Mouse (Mus musculus): ENCODE data around the gene Mafb.

Gene Mafb

DNA sequence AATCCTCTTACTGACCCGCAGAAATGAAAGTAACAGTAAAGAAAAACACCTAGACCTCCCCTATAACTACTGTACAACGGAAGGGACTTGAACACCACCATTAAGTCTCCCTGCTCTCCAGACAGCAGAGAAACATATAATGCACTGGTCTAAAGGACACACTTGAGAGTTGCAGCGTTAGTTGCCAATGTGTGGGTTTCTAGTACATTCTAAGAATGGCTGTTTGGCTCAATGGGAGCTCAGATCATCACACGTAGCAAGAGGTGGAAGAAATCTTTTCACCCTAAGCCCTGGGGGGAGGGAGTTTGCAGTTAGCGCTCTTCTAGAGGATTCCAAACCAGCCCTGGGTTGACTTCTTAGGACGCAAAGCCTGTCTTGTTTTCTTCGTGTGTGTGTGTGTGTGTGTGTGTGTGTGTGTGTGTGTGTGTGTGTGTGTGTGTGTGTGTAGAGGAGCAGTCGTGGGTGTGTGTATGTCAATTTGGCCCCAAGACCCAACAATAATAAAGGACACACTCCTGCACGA, 2.7 kb downstream of the Mafb start:
- peak; percentile 17 for DNase-seq (ENCODE audit: low read depth, low spot score)

DNA sequence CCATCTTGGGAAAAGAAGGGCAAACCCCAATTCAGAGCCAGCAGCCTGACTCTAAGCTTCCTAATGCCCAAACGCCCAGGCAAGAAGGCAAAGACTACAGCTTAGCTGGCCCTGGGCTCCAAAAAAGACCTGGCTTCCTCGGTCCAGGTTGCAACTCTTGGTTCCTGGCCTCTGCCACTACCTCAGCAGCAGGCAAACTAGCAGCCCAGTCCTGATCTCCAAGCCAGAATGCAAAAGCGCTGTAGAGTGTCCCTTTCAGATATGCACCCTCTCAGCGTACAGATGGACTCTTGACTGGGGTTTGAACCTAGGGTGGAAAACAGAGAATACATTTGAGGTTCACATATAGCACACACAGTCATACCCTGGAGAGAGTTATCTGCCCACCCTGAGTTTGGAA, 3.7 kb downstream of the Mafb start:
- no peak for DNase-seq (ENCODE audit: low read depth, low spot score)

DNA sequence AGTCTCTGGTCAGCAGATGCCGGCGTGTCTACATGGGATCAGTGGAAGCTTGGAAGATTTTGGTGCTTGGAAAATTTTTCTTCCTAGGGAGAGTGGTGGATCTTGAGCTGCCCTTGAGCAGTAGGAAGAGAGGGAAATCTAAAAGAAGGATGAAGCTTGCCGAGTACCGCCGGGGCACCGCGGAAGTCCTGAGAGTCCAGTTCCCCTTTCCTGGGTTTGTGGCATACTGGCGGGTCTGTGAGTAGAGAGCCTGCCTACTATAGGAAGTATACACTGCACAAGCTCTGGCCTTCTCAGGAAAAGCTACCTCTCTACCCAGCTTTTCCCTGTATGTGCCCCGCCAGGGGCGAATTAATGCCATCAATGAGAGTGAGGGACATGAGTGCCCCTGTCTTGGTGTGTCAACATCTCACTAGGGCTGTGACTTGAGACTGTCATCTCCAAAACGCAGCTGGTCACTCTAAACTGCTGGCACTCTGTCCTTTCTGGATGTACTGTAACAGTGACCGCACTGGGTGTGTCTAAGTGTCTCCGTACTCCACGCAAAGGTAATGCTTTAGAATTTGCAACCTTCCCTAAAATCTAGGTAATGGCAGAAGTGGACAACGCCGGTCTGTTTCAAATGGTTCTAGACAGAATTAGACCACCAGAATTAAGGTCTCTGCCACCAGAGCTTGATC, 5.3 kb downstream of the Mafb start:
- no peak for DNase-seq (ENCODE audit: low read depth, low spot score)

DNA sequence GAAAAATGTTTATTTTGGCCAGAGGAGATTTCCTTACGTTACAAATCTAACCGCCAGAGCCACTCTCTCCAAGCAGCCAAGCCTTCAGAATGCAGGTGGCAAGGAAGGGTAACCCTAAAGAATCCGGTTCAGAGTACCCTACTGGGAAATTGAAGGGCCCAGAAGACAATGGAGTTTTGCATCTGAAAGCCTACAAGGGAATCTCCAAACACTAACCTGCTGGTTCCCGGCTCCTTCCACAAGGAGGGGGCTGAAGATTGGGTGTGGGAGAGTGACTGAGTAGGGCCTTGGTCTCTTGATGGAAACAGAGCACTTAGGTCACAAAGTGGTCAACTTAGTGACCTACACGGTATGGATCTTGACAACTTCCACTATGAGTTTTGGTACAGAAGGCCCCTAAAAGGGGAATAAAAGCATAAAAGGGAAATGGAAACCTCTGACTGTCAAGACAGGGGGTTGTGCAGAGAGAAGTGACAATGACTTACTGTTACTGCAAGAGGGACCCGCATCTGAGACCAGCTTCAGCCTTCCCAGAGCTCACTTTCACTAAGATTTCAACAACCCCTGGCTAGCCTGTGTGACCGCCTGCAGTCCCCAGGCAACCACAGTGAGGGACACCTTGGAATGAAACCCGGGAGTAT, 6.5 kb downstream of the Mafb start:
- peak; percentile 82 for DNase-seq (ENCODE audit: low read depth, low spot score)

DNA sequence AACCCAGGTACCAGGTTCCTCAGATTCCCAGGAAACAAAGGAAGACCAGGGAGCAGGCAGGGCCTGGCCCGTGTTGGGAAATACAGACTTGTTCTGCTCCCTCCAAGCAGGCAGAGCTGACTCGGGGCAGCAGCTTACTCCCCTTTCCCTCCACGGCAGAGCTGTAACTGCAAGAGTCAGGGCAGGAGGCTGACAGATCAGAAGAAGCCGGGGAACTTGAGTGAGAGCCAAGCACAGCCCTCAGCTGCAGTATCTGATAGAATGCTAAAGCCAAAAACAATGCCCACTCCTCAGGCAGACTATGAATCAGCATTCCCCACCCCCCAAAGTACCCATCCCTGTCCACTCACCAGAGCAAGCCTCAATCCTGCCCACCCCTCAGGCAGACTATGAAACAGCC, 8.0 kb downstream of the Mafb start:
- DNase-seq (ENCODE audit: low read depth, low spot score), result no peak

DNA sequence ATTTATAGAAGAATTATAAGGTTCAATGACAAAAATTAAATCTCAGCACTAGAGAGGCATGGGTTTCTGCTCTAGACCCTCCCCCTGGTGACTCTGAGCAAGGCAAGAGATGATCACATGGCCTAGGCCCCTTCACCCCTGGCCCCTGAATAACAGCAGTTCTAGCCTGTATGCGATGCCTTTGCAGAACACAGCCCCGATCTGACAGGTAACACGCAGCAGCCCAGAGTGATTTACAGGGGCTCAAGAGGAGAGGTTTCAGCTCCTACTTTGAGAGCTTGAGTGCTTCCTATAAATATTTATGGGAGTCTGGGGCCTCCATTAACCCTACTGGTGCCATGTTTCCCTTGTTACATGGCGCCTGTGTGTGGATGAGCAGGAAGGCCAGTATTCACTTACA, 9.4 kb downstream of the Mafb start:
- no peak for DNase-seq (ENCODE audit: low read depth, low spot score)

DNA sequence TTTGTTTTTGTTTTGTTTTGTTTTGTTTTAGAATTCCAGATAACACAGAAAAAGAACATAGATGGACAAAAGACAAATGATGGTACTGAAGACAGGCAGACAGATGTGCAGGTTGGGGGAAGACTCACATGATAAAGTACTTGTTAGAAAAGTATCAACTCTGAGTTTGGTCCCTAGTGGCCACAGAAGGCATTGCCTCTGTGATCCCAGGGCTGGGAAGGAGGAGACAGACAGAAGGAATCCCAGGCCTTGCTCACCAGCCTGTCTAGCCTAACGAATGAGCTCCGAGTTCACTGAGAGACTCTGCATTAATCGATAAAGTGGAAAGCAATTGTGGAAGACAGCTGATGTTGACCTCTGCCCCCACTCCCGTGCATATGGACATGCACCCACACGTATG, 10.7 kb downstream of the Mafb start:
- peak; percentile 73 for DNase-seq (ENCODE audit: low read depth, low spot score)

DNA sequence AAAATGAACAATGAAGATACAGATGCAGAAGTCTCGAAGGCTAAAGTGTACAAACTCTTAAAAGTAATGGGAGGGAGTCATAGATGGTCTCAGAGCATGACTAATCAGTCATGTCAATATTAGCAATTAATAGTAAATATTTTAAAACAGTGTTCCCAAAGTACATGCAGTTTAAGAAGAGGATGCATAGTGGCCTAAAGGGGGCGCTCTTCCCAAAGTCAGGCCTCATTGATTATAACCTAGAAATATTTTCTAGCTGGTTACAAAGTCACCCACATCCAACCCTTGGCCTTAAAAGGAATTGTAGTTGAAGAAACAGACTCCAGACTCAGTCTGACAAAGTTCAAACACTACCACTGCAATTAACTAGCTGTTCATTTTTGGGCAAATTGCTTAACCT, 12.5 kb downstream of the Mafb start:
- no peak for DNase-seq (ENCODE audit: low read depth, low spot score)

DNA sequence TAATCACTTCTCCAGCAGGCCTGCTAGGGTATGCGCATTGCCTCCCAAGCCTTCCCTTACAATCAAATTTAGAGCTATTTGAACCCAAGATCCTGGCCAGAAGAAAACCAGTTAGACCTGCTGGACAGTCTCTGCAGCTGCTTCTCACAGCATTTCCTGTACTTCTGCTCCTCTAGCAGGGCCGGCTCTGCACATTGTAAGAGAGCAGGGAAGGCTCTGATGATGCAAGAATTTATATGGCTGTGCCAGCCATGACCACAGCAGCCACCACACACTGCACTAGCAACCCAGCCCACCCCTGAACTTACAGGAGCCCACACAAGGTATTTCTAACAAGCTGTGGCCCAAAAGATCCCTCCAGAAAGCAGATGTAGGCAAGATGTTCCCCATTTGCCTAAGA, 13.3 kb downstream of the Mafb start:
- DNase-seq (ENCODE audit: low read depth, low spot score), result no peak

DNA sequence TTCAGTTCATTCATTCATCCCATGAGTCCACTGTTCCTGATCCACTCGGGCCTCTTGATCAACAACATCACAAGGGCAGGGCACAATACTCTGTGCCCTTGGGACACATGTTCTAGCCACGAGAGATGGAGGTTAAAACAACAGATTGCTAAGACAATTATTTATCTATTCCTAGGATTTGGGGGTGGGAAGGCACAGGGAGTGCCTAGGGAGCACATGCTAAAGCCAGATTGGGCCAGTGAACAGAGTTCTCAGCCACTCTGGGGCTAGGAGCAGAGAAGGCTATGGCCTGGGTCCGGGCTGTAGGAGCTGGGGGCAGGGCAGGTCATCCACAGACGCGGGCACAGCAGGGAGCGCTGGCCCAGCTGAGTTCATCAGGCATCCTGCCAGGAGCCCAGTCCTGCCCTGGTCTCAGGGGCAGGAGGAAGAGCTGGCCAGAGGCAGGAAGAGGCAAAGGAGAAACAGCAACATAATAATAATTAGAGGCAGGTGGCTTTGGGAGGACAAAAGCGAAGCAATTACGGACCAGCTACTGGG, 15.8 kb downstream of the Mafb start:
- no peak for DNase-seq (ENCODE audit: low read depth, low spot score)

DNA sequence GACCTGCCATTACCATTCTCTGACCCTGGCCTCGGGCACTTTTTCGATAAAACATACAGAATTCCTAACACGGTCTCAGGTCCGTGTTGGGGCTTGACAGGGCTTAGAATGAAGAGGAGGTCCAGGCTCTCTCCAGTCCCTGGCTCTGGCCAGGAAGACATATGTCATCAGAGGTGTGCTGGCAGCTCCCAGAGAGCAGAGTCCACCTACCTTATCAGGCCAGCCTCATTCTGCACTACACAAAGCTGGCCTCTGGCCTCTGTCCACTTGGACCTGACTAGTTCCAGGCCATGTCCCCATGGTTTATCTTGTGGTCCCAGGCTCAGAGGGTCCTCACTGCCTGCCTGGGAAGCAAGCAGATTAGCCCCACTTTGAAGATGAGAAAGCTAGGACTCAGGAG, 17.3 kb downstream of the Mafb start:
- no peak for DNase-seq (ENCODE audit: low read depth, low spot score)

DNA sequence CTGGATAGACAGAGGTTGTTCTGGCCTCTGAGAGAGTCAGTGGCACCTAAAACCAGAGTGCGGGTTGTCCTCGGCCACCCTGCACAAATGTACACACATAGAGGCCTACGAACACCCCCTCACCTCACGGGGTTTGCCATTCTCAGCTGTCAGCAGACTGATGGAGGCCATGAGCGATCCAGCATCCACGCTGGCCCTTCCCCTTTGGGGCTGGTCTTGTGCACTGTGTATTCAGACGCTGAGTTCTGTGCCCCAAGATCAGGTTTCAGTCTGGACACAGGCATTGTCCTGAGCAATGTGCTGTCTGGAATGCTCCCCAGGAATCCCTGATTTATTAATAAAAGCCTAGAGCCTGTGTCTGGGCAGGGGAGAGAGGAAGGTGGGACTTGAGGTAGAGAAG, 18.1 kb downstream of the Mafb start:
- no peak for DNase-seq (ENCODE audit: low read depth, low spot score)

DNA sequence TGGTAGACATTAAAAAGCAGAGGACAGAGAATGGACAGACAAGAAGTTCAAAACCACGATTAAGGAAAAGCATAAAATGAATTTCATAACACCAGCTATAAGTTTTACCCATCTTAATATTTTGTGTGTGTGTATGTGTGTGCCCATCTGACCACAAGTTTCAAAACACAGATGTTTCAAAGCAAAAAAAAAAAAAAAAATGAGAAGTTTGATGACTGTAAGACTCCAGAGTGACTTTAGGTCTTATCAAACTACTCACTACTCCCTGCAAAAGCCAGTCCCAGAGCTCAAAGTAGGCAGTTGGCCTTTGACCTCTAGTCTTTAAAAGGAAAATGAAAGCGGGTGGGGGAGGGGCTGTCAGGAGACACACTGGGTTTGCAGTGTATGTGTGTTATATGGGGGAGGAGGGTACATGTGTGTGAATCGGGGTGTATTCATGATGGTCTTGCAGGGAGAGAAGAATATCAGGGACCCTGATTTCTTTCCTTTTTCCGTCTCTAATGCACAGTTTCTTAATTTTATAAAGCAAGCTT, 18.7 kb downstream of the Mafb start:
- DNase-seq (ENCODE audit: low read depth, low spot score), result no peak

DNA sequence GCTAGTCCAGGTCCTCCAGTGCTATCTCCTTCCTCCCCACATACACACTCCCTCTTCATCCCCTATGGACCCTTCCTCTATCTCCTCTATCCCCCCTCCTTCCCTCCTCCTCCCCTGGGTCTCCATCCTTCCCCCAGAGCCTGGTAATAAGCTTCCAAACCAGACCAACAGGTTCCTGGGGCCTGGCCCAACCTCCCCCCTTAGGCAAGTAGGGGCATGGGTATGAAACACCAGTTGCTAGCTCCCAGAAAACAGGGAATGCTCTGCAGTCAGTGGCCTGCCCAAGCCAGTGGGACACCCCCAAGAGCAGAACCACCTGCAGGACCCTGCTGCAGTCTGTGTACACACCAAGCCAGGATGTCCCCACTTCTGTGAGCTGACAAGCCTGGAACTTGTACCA, 21.2 kb downstream of the Mafb start:
- no peak for DNase-seq (ENCODE audit: low read depth, low spot score)

DNA sequence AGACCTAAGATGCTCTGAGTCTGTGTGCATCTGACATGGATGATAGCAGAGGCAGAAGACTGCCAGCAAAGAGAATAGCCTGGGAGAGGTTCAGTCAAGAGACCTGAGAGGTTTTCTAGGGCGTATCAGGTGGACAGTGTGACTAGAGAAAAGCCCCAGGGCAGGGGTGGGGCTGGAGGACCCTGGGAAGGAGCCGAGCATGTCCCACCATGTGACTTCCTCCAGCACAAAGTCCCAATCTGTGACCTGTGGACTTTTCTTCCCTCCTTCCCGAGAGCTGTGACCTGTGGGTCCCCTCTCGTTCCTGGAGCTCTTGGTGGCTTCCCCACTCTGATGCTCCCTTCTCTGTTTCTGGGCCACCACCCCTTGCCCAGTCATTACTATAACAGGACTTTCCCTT, 26.7 kb downstream of the Mafb start:
- DNase-seq (ENCODE audit: low read depth, low spot score), result no peak

DNA sequence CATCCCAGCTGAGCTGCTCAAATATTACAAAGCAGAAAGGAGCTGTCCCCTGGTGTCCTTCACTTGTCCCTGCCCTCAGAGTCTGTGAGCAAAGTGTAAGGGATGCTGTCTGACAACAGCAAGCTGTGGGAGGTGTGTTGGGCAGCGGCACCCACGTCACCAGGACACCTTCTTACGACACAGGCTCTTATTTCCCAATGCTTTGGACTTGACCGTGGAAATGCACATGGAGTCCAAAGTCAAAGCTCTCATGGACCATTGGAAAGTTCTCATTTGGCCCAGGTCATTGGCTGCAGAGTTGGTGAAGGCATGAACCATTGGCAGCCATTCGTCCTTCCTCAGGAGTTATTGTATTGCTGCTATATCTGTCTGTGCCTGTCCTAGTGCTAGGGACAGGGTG, 27.3 kb downstream of the Mafb start:
- DNase-seq (ENCODE audit: low read depth, low spot score), result no peak

DNA sequence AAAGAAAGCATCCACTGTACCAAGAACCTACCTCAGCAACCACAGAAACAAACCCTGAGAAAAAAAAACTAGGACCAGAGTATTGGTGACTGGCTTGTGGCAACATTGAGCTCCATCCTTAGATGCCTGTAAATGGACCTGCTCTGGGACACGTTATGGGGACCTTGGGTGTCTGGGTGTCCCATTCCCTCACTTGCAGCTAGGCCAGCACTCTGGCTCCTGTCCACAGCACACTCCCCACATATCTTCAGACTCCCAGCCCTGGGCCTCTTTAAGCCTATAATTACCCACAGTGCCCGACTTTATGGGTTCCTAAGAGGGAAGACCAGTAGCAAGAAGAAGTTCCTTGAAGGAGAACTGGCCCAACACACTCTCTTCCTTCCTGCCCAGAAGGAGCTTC, 30.8 kb downstream of the Mafb start:
- no peak for DNase-seq (ENCODE audit: low read depth, low spot score)

DNA sequence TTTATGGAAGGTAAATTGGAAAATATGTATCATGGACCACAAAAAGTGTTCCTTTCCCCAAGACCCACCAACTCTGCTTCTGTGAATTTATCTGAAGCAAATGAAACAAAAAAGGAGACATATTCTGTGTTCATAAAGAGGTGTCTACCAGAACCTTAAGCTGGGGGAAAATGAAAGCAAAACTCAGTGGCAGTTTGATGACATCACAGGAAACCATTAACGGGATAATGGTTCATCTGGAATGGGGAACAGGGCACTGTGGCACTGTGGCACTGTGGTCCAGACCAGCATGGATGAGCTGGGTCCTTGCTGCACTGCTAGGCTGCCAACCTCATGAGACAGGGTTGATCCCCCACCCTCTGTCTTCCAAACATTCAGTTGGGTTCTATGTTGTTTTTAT, 31.8 kb downstream of the Mafb start:
- no peak for DNase-seq (ENCODE audit: low read depth, low spot score)

DNA sequence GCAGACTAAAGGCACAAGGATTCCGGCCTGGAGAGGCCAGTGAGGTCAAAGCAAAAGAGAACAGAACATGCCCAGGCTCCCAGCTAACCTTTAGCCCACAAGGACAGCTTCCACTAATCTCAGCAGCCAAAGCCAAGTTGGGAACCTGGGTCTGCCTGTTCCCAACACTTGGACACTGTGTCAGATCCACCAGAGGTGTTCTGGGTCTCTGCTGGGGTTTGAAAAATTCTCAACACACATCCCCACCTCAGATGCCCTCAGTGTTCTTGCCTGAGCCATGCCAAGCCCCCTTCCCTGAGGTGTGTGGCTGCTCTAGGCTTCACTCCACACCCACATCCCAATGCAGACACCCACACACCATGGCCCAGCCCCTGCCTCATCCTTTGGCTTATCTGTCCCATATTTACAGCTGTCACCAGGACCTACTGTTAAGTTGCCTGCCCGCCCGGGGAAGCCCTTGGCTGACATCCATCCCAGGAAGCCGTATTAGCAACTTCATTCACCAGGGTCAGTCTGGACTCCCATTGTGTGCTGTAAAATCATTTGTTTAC, 32.7 kb downstream of the Mafb start, which contains the start of gene Gm826:
Gene Gm826, minus strand, starts transcription at position 52 of the 551 bp plus-strand sequence.
- no peak for DNase-seq (ENCODE audit: low read depth, low spot score)

DNA sequence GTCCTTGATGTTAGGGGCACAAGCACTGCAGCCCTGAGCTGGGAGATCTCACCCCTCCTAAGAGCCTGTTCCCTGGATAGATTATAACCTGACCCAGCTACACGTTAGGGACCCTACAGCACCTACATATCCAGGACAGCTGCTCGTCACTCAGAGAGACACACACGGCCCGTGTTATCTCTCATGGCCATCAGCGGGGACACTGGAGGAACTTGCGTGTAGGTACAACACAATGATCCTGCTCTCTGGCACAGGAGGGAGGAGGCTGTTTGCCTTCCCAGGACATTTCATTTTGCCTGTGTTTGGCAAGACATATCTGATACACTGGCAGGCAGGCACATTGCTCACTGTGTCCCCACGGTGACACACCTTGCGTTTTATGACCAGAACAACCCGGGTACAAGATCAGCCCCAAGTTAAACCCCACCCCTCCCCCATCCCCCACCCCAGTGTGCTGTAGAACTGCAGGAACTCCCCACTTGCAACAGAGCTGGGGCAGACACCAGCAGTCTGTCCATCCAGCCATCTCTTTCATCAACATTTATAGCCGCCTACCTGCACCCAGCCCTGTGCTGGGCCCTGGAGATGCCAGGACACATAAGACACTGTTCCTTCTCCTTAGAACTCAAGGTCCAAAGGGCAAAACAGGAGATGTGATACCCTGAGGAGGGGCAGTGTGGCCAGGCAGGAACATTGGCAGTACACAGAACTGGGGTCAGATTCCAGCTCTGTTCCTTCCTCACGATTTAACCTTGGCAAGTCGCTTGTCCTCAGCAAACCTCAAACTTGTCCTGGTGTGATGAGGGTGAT, 34.1 kb downstream of the Mafb start:
- no peak for DNase-seq (ENCODE audit: low read depth, low spot score)

DNA sequence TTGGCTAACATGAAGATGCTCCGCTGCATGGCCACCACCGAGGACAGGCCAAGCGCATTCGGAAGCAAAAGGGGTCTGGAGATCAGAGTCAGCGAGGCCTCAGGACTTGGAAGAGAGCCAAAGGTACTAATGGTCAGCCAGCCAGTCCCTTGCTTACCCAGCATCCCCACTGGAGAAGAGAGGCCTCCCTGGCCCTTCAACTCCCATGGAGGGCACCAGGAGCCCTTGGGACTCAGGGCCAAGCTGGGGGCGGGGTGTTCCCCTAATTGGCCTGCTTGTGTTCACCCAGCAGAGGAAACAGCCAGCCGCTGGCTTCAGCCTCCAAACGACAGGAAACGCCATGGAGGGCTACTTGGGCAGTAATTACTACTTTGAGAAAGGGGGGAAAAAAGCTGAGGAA, 38.0 kb downstream of the Mafb start:
- no peak for DNase-seq (ENCODE audit: low read depth, low spot score)

DNA sequence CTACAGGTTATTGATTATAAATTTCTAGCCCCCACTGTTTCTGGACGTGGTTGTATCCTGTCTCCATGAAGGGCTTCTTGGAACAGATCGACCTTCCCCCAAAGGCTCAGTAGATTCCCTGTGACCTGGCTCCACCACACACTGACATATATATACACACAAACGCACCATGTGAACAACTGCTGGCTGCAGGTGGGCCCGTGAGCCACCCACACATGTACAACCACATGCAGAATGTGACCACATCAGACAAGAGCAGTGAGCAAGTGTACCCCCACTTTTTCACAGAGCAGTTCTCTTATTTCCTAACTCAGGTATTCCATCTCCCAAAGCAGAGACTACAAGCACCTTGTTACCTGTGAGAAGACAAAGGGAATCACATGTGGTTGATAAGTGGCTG, 39.1 kb downstream of the Mafb start:
- no peak for DNase-seq (ENCODE audit: low read depth, low spot score)
